Mouse (Mus musculus) spleen, postnatal 36 days (tissue): ENCODE measurements around the gene Olfr1342.

Source experiments
- DNase-seq, 2 experiments: peaks; one replicate each; pipeline ENCODE4 v3.0.0; 2022; ENCODE audit warnings: low spot score in 2 of 2, mixed read lengths in 1 of 2

Gene Olfr1342

GRCm38 (mm10) chr4:118692412-118692973, at the start of gene Olfr1342:
Olfr1342 (minus strand) TSS chr4:118692756.
- no peak for DNase-seq

GRCm38 (mm10) chr4:118741881-118742280, 49.3 kb upstream of the Olfr1342 start:
- DNase-seq, result no peak

- no peak for DNase-seq
Observed at GRCm38 (mm10) chr4:118740988-118741698, 48.6 kb upstream of the Olfr1342 start.

- DNase-seq, result no peak
Observed at GRCm38 (mm10) chr4:118739574-118739973, 47.0 kb upstream of the Olfr1342 start.

GRCm38 (mm10) chr4:118731875-118732274, 39.3 kb upstream of the Olfr1342 start, which contains the start of gene Olfr1339:
Olfr1339 (plus strand) TSS chr4:118732175.
- DNase-seq, result no peak

- no peak for DNase-seq
Observed at GRCm38 (mm10) chr4:118721742-118722483, 29.4 kb upstream of the Olfr1342 start.

GRCm38 (mm10) chr4:118719838-118720237, 27.3 kb upstream of the Olfr1342 start, which contains the start of gene Olfr1340:
Olfr1340 (plus strand) TSS chr4:118720138.
- no peak for DNase-seq

- no peak for DNase-seq
Observed at GRCm38 (mm10) chr4:118711656-118712055, 19.1 kb upstream of the Olfr1342 start.

GRCm38 (mm10) chr4:118708086-118708485, 15.5 kb upstream of the Olfr1342 start:
- DNase-seq, result no peak

- DNase-seq, result no peak
Observed at GRCm38 (mm10) chr4:118703223-118703622, 10.7 kb upstream of the Olfr1342 start, which contains the start of gene Olfr1341. Olfr1341 (plus strand) TSS chr4:118703523.

GRCm38 (mm10) chr4:118693812-118694211, 1.3 kb upstream of the Olfr1342 start:
- DNase-seq, result no peak

GRCm38 (mm10) chr4:118687086-118687485, 5.5 kb downstream of the Olfr1342 start:
- no peak for DNase-seq

GRCm38 (mm10) chr4:118658652-118659051, 33.9 kb downstream of the Olfr1342 start, which contains the start of gene Olfr62:
Olfr62 (plus strand) TSS chr4:118658952.
- no peak for DNase-seq

GRCm38 (mm10) chr4:118645234-118645633, 47.3 kb downstream of the Olfr1342 start:
- peak in 1 of 2 experiments; percentile 16 for DNase-seq

GRCm38 (mm10) chr4:118642346-118643190, 50.0 kb downstream of the Olfr1342 start:
- no peak for DNase-seq
